Mouse (Mus musculus): ENCODE results near the gene Tmtc2.
A peak's percentile ranks its signal among the peaks of the same experiment; 100 is the strongest.

Tmtc2 gene

DNA sequence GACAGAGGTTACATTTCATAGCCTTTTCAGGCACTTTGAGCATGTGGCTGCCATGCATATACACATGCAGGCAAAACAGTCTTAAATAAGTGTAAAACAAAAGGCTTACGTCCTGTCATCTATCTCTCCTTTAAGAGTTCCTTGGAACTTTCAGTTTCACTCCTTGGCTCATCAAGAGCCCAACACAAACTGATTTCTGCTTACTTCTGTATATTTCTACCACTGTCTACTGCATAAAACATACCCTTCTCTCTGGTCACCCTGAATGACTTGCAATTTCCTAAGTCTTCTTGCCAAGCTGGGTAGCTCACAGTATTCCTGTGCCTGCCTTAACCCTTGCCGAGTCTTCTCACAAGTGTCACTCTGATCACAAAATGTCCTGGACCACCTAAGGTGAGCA, 26.2 kb downstream of the Tmtc2 start:
- no peak for DNase-seq (ENCODE audit: low read depth, low spot score)

DNA sequence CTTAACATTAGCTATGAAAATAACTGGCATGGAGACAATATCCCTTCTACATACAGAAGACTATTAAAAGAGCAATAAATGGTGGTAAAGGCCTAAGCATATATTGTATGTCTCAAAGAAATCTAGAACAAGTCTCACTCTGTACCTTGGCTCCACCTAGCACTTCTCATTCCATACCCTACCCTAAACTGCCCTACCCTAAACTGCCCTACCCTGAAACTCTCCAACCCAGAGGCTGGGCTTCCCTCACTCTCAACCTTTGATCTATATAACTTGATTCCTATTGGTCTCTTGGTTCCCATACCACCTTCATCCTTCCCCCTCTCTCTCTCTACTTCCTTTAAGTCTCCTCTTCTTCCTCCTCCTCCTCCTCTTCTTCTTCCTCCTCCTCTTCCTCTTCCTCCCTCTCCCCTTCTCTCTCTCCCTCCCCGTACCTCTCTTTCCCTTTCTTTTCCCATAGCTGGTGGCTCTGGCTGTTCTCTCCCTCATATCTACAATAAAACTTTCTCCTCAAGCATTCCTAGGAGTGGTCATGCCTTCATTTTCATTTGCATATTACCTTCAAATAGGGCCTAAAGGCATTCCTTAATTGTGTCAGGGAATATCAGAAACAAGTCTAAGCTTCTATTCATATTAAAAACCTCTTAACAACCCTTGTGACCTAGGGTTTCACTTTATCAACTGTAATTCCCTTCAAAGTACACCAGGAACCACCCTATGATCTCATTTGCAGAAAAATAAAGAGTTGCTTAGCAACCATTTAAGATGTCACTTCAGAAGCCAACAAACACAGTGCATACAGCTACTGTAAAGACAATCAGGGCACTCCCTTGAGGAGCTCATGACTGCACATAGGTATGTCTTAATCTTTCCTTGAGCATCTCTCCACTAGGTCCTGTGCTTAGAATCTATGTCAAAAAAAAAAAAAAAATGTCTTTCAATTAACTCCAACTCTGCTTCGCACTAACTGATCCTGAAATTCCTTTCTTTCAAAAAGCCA, 29.9 kb downstream of the Tmtc2 start:
- DNase-seq (ENCODE audit: low read depth, low spot score), result no peak

DNA sequence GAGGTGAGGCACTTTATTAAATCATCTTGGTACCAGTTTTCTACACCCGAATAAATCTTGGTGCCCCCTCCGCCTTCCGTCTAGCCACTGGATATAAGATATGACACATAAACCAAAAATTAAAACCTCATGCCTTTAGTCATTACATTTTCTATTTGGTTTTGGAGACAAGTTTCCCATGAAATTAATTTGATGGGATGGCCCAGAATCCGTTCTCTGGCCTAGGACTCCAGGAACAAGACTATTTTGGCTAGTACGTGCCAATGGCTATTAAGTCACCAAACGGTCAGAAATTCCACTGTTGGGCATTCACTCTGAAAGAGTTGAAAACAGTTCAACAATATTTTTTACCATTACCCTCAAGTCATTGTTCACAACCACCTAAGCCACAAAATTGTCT, 32.2 kb downstream of the Tmtc2 start:
- DNase-seq (ENCODE audit: low read depth, low spot score), result no peak

DNA sequence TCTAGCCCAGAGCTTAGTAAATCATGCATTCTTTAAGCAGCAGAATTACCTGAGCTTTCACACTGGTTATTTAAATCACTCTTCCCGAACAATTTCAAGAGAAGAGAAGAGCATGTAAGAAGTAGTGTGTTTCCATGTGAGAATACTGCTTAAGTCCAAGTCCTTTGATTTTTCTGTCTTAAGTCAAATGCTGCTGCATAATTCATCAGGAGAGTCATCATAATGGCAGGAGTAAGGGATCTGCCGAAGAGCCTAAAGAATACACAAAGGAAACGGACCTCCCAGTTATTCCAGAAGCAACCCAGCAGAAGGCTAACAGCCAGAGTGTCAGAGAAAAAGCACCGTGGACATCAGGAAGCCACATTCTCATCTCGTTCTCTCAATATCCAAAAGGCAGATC, 34.6 kb downstream of the Tmtc2 start:
- DNase-seq (ENCODE audit: low read depth, low spot score), result no peak

DNA sequence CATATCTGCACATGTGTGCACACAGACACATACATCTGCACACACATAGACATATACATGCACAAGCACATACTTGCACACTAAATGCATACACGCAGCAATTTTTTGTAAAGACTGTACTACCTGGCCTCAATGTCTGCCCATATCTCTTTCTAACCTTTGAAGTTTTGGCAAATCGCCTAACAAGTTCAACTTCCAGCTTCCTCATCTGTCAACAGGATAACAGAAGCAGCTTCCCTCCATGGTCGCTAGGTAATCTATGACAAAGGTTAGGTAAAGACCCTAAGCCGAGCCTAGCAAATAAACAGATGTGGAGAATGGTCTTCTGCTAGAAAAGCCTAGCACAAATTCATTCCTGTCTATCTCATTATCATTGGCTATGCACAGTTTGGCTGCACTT, 37.3 kb downstream of the Tmtc2 start:
- DNase-seq (ENCODE audit: low read depth, low spot score), result no peak

DNA sequence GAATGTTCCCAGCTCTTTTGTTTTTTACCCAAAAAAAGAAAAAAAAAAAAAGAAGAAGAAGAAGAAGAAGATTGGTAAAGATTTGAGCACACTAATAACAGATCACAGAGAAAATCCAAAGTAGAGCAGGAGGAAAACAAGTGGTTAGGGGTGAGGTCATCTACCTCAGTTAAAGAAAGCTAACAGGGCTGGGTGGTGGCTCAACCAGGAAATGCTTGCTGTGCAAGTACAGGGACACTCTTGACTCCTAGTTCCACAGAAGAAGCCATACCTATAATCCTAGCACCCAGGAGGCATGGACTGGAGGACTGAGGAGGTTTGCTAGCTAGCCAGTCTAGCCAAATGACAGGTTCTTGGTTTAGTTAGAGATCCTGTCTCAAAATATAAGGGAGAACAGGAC, 38.4 kb downstream of the Tmtc2 start:
- DNase-seq (ENCODE audit: low read depth, low spot score), result no peak

DNA sequence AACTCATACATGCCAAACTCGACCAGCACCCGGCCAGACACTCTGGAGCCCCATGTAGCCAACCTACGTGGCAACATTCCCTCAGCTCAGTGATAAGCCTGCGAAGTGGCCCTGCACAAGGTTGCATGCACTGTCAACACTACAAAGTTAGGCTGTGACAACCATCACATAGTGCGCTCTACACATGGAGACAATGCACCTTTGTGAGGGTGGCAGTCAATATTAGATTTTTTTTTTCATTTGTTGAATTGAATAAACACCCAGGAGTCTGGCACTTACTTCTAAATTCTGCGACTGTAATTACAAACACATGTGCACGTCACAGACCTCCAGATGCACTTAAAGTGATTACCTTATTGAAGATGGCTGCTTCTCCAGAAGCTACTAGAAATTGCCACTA, 41.5 kb downstream of the Tmtc2 start:
- no peak for DNase-seq (ENCODE audit: low read depth, low spot score)

DNA sequence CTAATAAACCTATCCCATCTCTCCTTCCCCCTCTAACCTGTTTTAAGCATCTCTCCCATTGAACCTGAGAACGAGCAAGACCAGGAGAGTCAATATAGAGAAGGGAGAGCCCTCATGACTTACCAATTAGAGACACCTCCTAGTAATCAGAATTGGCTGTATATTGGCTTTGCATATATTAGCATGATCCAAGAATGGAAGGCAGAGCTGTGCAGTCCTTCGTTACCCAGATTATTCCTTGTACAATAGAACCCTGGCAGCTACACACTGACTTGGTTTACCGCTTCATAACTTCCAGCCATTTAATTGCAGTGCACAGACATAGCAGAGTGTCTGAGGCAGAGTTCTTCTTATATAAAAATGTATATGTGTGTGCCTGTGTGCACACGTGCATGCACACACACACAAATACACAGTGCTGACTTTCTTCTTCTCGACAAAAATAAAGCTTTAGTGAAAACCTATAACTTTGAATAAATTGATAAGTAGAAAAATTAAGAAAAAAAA, 42.2 kb downstream of the Tmtc2 start:
- no peak for DNase-seq (ENCODE audit: low read depth, low spot score)

DNA sequence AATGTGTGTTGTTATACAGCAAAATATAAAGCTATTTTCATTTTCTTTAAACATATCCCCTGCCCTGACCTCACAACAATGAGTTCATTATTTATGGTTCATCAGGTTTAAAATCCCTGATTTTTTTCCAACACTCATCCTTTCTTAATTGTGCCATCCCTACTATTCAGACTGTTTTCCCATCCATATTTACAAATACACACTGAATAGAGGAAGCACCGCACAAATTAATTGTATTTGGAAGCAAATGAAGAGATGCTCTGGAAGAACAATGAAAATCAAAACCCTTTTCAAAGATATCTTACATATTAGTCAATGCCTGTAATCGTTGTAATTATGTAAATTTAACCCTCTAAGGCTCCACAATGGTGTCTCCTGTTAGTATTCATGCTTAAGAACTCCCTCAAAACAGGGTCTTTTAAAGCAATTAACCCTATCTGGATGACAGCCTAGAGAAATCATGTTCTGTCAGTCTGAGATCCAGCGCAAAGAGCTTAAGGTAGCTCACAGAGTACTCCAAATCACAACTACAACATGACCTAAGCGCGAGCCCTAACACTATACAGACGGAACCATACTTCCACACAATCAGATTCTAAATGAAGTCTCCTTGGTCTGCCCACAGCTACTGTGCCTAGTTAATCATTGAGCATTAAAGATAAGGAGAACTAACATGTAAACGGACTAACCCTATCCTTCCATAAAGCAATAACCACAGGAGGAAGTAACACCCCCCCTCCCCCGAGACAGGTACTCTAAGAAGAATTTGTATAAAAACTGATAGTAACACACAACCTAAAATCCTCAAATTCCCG, 43.0 kb downstream of the Tmtc2 start:
- DNase-seq (ENCODE audit: low read depth, low spot score), result no peak

DNA sequence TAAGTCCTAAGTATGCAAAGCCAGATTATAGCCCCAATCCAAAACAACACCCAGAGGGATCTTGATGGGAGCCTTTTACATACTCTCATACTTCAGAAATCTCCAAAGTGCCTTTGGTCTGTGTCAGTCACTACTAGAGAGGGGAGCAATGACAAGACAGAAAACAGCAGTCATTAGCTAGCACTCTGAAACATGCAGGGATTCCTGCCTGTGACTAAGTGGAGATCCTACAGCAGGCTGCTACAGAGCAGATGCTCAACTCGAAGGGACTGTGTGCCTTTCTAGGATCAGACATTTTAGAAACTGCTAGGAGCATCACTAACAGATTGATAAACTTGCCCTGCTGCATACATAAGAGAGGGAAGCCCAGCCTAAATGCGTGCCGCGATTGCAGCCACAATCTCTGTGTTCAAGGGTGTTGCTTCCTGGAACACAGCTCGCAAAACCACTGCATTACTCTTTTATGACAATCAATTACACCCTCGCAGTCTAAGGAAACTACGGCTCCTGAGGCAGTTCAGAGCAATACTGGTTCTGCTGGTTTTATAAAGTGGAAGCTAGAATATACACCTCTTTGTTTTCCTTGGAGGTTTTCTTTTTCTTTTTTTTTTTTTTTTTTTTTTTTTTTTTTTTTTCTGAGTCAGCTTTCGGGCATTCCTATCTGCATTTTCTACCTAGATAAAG, 50.7 kb downstream of the Tmtc2 start:
- DNase-seq (ENCODE audit: low read depth, low spot score), result peak; percentile 54

DNA sequence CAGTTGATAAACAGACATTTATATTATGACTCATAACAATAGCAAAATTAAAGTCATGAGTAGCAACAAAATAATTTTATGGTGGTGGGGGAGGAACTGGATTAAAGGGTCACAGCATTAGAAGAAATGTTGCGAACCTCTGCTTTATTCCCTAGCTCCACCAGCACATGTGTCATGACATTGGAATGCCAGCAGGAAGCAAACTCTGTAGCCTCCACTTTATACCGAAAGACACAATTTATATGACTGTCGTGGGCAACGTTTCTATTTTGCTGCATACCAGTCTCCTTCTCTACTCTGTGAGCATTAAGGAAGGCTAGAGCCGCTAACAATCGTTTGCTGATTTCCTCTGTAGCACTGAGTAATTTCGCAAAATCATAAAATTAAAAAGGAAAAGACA, 51.8 kb downstream of the Tmtc2 start:
- DNase-seq (ENCODE audit: low read depth, low spot score), result no peak

DNA sequence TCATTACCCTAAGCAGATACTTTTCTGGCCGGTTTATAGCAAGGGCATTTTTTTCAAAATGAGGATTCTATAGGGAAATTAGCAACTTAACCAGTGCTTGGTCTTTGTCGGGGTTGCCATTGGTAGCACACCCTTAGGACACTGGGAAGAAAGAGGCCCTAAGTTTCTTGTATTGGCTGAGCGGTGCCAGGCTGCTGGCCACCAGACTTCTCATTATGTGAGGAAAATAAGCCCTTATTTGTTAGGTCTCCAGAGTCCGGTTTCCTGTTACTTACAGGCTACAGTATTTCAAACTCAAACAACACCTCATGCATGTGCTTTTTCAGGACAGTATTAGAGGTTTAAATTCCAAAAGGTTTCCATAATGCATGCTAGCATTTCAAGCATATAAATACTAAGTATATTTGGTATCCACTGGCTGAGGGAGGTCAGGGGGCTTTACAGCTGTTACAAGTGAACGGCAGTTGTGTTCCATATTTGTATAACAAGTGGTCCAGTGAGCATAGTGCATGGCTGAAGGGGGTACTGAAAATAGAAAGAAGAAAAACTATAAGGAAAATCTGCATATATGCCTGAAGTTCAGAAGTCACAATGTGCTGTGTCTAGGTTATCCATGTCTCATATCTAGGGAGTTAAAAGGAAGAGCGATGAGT, 55.0 kb downstream of the Tmtc2 start:
- no peak for DNase-seq (ENCODE audit: low read depth, low spot score)

DNA sequence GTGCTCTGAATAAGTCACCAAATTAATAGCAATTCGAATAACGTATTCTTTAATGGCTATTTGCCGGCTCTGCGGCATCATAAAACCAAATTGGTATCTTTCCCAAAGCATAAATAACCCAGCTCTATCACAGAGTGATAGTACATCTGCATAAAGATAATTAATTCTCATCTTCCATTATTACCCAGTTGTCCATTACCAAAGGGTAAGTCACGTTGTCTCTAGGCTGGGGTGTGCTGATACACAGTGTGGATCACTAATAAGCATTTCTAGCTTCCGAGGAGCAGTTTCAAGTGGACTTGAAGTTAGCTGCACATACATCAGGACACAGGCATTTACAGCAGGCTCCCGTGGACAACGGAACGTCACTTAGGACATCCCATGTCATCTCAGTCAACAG, 56.1 kb downstream of the Tmtc2 start:
- DNase-seq (ENCODE audit: low read depth, low spot score), result no peak

DNA sequence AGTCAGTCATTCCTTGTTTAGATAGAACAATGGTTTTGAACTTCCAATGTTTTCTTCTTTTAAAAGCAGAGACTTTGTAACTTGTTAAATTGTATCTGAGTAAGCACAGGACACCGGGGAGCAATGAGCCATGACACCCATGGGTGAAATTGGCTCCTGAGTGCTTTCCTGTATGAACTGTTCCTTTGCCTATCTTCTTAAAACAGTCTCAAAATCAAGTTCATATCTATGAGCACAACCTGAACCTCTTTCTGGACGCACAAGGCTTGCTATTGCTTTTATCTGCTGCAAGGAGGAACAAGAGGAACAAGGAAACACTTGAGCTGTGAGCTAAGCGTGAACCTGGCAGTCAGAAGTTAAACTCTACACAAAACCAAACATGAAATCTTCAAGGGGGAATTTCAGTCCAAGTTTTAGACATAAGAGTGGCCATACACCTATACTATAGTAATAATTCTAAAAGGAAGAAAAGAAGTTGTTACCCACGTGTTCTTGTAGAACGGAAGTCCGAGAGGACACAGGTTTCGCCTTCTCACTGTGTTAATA, 60.4 kb downstream of the Tmtc2 start:
- DNase-seq (ENCODE audit: low read depth, low spot score), result no peak

DNA sequence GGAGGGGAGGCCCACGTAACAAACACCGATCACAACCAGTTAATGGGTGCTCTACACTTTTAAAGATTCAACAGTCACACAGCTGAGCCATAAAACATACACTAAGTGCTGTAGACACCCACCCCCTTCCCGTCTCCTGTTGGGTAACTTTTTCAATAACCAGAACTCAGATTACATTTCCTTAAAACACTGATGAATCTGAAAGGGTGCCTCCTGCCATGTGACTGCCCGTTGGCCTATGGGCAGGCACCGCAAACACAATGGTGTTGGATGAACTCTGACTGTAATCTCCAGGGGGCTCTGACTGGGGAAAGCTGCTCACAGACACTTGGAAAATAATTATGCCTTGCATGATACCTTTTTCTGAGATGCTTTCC, 64.4 kb downstream of the Tmtc2 start:
- DNase-seq (ENCODE audit: low read depth, low spot score), result no peak

DNA sequence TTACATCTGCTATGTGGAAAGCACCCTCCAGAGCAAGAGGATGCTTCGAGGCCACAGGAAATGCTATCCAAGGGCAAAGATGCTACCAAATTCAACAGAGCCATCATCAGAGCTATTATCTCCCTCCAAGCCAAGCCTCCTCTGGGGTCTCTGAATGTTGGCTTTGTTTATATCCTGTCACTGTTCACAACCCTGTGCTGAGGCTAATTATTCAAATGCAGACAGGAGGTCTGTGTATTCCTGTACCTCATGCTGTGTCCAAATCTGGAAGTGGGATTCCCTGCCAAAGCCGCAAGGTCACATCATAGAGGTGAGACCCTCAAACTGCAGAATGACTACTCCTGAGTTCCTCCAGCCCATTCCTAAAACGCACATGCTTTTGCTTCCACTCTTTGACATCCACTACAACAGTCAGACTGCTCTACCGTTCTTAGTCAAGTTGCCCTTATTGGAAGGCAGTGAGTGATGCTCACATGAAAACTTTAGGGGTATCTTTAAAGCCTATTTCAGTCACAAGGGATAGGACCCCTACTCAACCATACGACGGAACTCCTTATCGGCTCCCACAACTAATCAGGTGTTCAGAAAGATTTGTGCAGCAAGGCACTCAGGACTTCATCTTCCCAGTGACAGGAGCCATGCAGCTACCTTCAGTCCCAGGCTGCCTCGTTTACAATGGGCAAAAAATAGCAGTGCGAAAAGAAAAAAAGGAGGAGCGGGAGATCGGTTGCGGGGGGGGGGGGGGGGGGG, 64.9 kb downstream of the Tmtc2 start:
- peak; percentile 43 for DNase-seq (ENCODE audit: low read depth, low spot score)

DNA sequence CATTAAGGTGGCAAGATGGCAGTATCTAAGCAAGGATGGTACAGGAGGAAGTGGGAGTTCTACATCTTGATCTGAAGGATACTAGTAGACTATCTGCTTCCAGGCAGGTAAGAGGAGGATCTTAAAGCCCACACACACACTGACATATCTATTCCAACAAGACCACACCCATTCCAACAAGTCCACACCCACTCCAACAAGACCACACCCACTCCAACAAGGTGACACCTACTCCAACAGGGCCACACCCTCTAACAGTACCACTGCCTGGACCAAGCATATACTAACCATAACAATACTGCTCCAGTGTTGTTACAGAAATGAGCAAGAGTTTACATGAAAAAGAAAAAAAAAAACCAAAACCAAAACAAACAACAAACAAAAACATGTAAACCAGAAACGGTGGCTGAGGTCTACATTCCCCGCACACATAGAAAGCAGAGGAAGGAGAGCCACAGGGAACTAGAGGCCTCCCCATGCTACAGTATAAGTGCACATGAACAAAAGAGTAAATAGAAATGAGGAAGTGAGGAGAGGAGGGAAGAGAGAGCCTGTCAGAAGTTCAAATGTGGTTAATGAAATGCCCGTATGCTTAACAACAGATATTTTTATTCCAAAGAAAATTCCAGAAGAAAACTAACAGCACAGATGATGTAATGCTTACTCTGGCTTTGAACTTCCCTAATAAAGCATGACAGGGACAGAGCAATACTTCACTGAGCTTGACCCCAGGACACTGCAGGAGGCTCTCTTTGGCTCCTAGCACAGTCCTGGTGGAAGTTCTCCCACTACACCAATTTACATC, 66.1 kb downstream of the Tmtc2 start:
- no peak for DNase-seq (ENCODE audit: low read depth, low spot score)

DNA sequence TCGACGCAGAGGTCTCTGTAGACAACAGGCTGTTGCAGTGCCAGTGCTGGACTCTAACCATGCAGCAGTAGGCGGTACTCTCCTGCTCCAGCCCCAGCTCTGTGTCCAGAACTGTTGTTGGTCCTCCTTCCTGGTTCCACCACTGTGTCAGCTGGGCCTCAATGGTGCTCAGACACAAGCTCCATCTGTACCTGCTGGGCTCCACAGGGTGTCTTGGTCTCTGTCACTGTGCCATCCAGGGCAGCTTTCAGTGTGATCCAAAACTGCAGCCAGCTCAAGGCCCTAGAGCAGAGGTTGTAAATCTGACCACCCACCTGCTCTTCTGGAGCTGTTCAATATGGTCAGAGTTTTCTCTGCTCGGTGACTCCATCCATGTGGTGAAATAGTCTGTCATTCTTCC, 68.2 kb downstream of the Tmtc2 start:
- DNase-seq (ENCODE audit: low read depth, low spot score), result peak; percentile 71

DNA sequence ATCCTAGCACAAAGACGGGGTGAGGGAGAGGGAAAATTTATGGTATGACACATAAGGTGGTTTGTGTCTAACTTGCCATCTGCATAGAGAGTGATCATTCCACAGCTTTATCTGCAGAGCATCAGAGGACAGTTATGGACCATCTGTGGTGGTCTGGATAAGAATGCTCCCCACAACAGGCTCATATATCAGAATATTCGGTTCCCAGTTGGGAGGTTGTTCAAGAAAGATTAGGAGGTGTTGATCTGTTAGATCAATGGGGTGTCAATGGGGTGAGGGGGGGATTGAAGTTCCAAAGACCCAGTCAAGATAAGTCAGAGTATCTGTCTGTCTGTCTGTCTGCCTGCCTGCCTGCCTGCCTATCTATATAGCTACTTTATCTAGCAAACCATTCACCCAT, 69.8 kb downstream of the Tmtc2 start:
- no peak for DNase-seq (ENCODE audit: low read depth, low spot score)

DNA sequence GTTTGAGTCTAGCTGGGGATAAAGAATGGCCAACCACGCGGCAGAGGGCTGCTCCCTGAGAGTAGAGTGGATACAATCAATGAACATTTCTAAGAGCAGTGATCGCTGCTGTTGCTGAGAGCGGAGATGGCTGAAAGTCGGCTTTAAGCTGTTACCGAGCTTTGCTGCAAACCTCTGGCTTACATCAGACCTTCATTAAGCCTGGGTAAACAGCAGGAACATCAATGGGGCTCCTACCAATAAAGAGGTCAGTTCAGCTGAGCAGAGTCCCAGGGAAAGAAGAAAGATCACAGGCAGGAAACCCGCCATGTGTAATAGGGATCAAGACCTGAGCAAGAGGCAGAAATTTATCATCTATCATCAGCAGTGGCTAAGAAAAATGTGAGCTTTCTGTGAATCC, 72.5 kb downstream of the Tmtc2 start:
- DNase-seq (ENCODE audit: low read depth, low spot score), result no peak
